In the genomic region with DNA sequence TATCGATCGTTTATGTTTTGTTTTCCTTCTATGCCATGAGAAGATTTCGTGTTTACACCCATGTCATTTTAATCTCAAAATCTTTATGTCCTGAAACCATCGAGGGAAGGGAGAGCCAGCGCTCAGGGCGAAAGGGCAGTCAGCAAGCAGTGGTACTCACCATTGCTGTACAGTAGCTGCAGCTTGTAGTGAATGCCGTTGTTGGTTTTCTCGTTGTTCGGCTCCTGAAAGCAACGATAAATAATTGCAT, we compare ENCODE assay signal across 9 mouse cellular contexts. TPM values are rescaled to one million over a fixed set of nuclear protein-coding genes. Genes with fewer than 3 reads are reported as not detected.
DNase-seq lines count a peak whose midpoint lies in the region; ATAC-seq and TF ChIP-seq lines count a peak whose summit lies in the region.
"Had no signal": no experiment of that assay in that cellular context is flagged by ENCODE, and none has a peak within 500 bp of the region (broad histone marks: within the 10 kb centered on the region; RNA-seq: fewer than 3 reads in every experiment).

No protein-coding gene starts in this region.

- H3K36me3 ChIP-seq in embryonic facial prominence, embryonic 12.5 days = no peaks in the 10 kb centered on the region
- no peaks in the 10 kb centered on the region for H3K36me3 ChIP-seq in hindbrain, postnatal 0 days (ENCODE audit: insufficient read depth, low read length)
- H3K36me3 ChIP-seq in midbrain, postnatal 0 days (ENCODE audit: insufficient read depth, low read length) = no peaks in the 10 kb centered on the region

- H3K27me3 ChIP-seq in embryonic facial prominence, embryonic 12.5 days = peaks cover 30% of the 10 kb centered on the region
- peaks cover 19% of the 10 kb centered on the region for H3K27me3 ChIP-seq in hindbrain, postnatal 0 days (ENCODE audit: insufficient read depth, low read length)
- H3K27me3 ChIP-seq in midbrain, postnatal 0 days (ENCODE audit: insufficient read depth, low read length) = peaks cover 10% of the 10 kb centered on the region

- peak overlapping the region; percentile 70 for H3K4me2 ChIP-seq in embryonic facial prominence, embryonic 12.5 days (replicated peaks)
- H3K4me2 ChIP-seq in hindbrain, postnatal 0 days (ENCODE audit: low read depth, low read length) = peak overlapping the region; percentile 70
- H3K4me2 ChIP-seq in midbrain, postnatal 0 days (ENCODE audit: low read depth, low read length, poor library complexity, severe bottlenecking) = peak overlapping the region; percentile 81

- under 1% methylated on average over 10 of the region's 10 CpGs for WGBS in embryonic facial prominence, embryonic 12.5 days
- 2% methylated on average over 10 of the region's 10 CpGs for WGBS in hindbrain, postnatal 0 days
- WGBS in midbrain, postnatal 0 days = 1% methylated on average over 10 of the region's 10 CpGs

- H3K27ac ChIP-seq in layer of hippocampus, adult 2 months = no peak overlapping the region
- H3K27ac ChIP-seq in embryonic facial prominence, embryonic 12.5 days = peak overlapping the region; percentile 94
- H3K27ac ChIP-seq in hindbrain, postnatal 0 days = peak overlapping the region; percentile 91
- H3K27ac ChIP-seq in midbrain, postnatal 0 days (ENCODE audit: low read depth, low read length) = peak overlapping the region; percentile 84

- DNase-seq in layer of hippocampus, adult 2 months (ENCODE audit: low spot score in 2 of 2) = no peak
- DNase-seq in layer of hippocampus, postnatal 14 days (ENCODE audit: low spot score in 2 of 2) = no peak
- no peak for DNase-seq in hindbrain, postnatal 0 days (ENCODE audit: low spot score)
- DNase-seq in midbrain, postnatal 0 days (ENCODE audit: low spot score) = no peak
- no peak for DNase-seq in urinary bladder, postnatal 25 days (ENCODE audit: low spot score)
- no peak for DNase-seq in yolk sac, embryonic 10.5 days (ENCODE audit: low spot score)
- no peak for DNase-seq in frontal cortex, postnatal 25 days (ENCODE audit: low spot score in 2 of 2)

- H3K9ac ChIP-seq in embryonic facial prominence, embryonic 12.5 days = peak overlapping the region; percentile 98
- peak overlapping the region; percentile 84 for H3K9ac ChIP-seq in hindbrain, postnatal 0 days (replicated peaks; ENCODE audit: low read length)
- peak overlapping the region; percentile 70 for H3K9ac ChIP-seq in midbrain, postnatal 0 days (replicated peaks; ENCODE audit: low read length, poor library complexity, severe bottlenecking)

- H3K4me1 ChIP-seq in embryonic facial prominence, embryonic 12.5 days = peaks cover 31% of the 10 kb centered on the region
- no peaks in the 10 kb centered on the region; the same call in 1 of the 2 replicates for H3K4me1 ChIP-seq in hindbrain, postnatal 0 days (ENCODE audit: insufficient read depth, low read length)
- H3K4me1 ChIP-seq in midbrain, postnatal 0 days (ENCODE audit: insufficient read depth, low read length) = no peaks in the 10 kb centered on the region

- peak overlapping the region; percentile 30; the same call in 1 of the 2 replicates for H3K4me3 ChIP-seq in layer of hippocampus, adult 2 months
- peak overlapping the region; percentile 83 for H3K4me3 ChIP-seq in embryonic facial prominence, embryonic 12.5 days
- peak overlapping the region; percentile 75 for H3K4me3 ChIP-seq in hindbrain, postnatal 0 days (ENCODE audit: low read length)
- peak overlapping the region; percentile 56 for H3K4me3 ChIP-seq in midbrain, postnatal 0 days (ENCODE audit: low read depth, low read length)

- no peaks in the 10 kb centered on the region for H3K9me3 ChIP-seq in embryonic facial prominence, embryonic 12.5 days
- H3K9me3 ChIP-seq in hindbrain, postnatal 0 days (ENCODE audit: low read length) = no peaks in the 10 kb centered on the region
- no peaks in the 10 kb centered on the region for H3K9me3 ChIP-seq in midbrain, postnatal 0 days (ENCODE audit: low read length)

- ATAC-seq in embryonic facial prominence, embryonic 12.5 days (ENCODE audit: insufficient number of reproducible peaks, insufficient read depth, low FRiP score, low TSS enrichment) = no peak
- no peak for ATAC-seq in hindbrain, postnatal 0 days
- ATAC-seq in midbrain, postnatal 0 days (ENCODE audit: low FRiP score) = no peak

- TF ChIP-seq CTCF in layer of hippocampus, adult 2 months (conservative IDR thresholded peaks at IDR 0.05) = no peak
- TF ChIP-seq CTCF in hindbrain, postnatal 0 days (IDR thresholded peaks at IDR 0.05; ENCODE audit: low read depth) = no peak
- no peak for TF ChIP-seq CTCF in midbrain, postnatal 0 days (IDR thresholded peaks at IDR 0.05)

RNA-seq across cellular contexts. Expression of a gene that starts 1.4 kb away (rescaled TPM):
- 1 to 10 TPM in 1 of 2 experiments, under 1 TPM in 1; 0.66 to 1.3 TPM for total RNA-seq in layer of hippocampus, adult 2 months (2021)
- total RNA-seq in layer of hippocampus, postnatal 14 days (2021) = 1 to 10 TPM; 1.8 to 2.2 TPM
- polyA plus RNA-seq in embryonic facial prominence, embryonic 12.5 days (2016; fragmentation: Nextera tagmentation; extraction: Ambion mirVana) = 15.5 and 21.1 TPM in 2 replicates
- total RNA-seq in hindbrain, postnatal 0 days (2014; rRNA removed) = 123 and 142 TPM in 2 replicates
- polyA plus RNA-seq in hindbrain, postnatal 0 days (2015; fragmentation: Nextera tagmentation; extraction: Ambion mirVana) = 11.5 and 13.0 TPM in 2 replicates
- total RNA-seq in midbrain, postnatal 0 days (2014; rRNA removed) = 90.4 and 103 TPM in 2 replicates
- polyA plus RNA-seq in midbrain, postnatal 0 days (2015; fragmentation: Nextera tagmentation; extraction: Ambion mirVana) = 5.3 and 7.1 TPM in 2 replicates
- total RNA-seq: hematopoietic stem cell, adult 5-6 weeks had no signal

Comparison
In these comparisons a context has a peak if more than half of its experiments do, and no peak if none do; other contexts are left out.
1. H3K4me3 ChIP-seq: peak in every context shown above with its lines; median percentile 83 in embryonic facial prominence, embryonic 12.5 days; 75 in hindbrain, postnatal 0 days; 56 in midbrain, postnatal 0 days; 30 in layer of hippocampus, adult 2 months.
2. RNA of a gene that starts 1.4 kb away (total RNA-seq): 123 to 142 TPM in hindbrain, postnatal 0 days and 90.4 to 103 TPM in midbrain, postnatal 0 days; 1.8 to 2.2 TPM in layer of hippocampus, postnatal 14 days and 0.66 to 1.3 TPM in layer of hippocampus, adult 2 months; every median in the first group is over 10 times any median in the second.
3. Peak in every context shown above with its lines, with median percentiles within 50 percentile points of each other: H3K4me2 ChIP-seq and H3K9ac ChIP-seq.